Mouse (Mus musculus) cerebellum, adult 2 months (tissue): Measurements from ENCODE around the gene Dgke.

Experiments used
- CTCF ChIP-seq: fragments of 200-500 bp; IDR thresholded peaks from 2 replicates; pipeline ENCODE4 v1.5.1; 2011; ENCODE audit warnings: low read depth, mild to moderate bottlenecking, control low read depth, low read length, moderate library complexity, borderline replicate concordance; ENCODE audit not compliant: insufficient read depth
- POLR2A ChIP-seq: fragments of 200-500 bp; IDR thresholded peaks from 2 replicates; pipeline ENCODE4 v1.6.1; 2011; ENCODE audit warnings: low read length, control low read depth, borderline replicate concordance; ENCODE audit not compliant: insufficient read depth

- TF ChIP-seq POLR2A (no peak), CTCF (no peak)
Measured at GRCm38 (mm10) chr11:89009066-89009465, 57.6 kb downstream of the Dgke start.
